Mouse (Mus musculus) forebrain, postnatal 0 days (tissue): Measurements from ENCODE around the gene Lars2. TPM values are rescaled to one million over a fixed set of nuclear protein-coding genes. Genes with fewer than 3 reads are reported as not detected.
A peak's percentile ranks its signal among the peaks of the same experiment; 100 is the strongest.

Experiments used
- ATAC-seq: fragments of 200-750 bp; cut with Nextera tagmentation; 2 replicates; pipeline ENCODE4 v1.8.0; 2017; ENCODE audit warnings: mild to moderate bottlenecking, moderate library complexity
- DNase-seq: peaks from one replicate; pipeline ENCODE4 v3.0.0-alpha.2; 2015
- H3K27ac ChIP-seq: fragments of 300-500 bp; sonication (generic); 2 replicates; pipeline ENCODE4 v1.5.1; 2014; ENCODE audit warnings: low read depth, mild to moderate bottlenecking, antibody characterized with exemption, low read length, moderate library complexity, mixed read lengths
- H3K27me3 ChIP-seq: fragments of 300-500 bp; sonication (generic); 2 replicates; pipeline ENCODE4 v1.6.1; 2014; ENCODE audit warnings: mild to moderate bottlenecking, low read length, mixed read lengths; ENCODE audit not compliant: insufficient read depth
- H3K36me3 ChIP-seq: fragments of 300-500 bp; sonication (generic); 2 replicates; pipeline ENCODE4 v1.6.1; 2014; ENCODE audit warnings: mild to moderate bottlenecking, moderate library complexity; ENCODE audit not compliant: insufficient read depth
- H3K4me1 ChIP-seq: fragments of 300-500 bp; sonication (generic); 2 replicates; pipeline ENCODE4 v1.6.1; 2014; ENCODE audit warnings: antibody characterized with exemption; ENCODE audit not compliant: insufficient read depth
- H3K4me2 ChIP-seq: fragments of 300-500 bp; sonication (generic); 2 replicates; pipeline ENCODE4 v1.6.1; 2014; ENCODE audit warnings: low read depth, mild to moderate bottlenecking, moderate library complexity
- H3K4me3 ChIP-seq: fragments of 300-500 bp; sonication (generic); 2 replicates; pipeline ENCODE4 v1.5.1; 2014; ENCODE audit warnings: low read depth, low read length, mixed read lengths
- H3K9ac ChIP-seq: fragments of 300-500 bp; sonication (generic); 2 replicates; pipeline ENCODE4 v1.6.1; 2014; ENCODE audit warnings: mild to moderate bottlenecking
- H3K9me3 ChIP-seq: fragments of 300-500 bp; sonication (generic); 2 replicates; pipeline ENCODE4 v1.6.1; 2016; ENCODE audit warnings: low read length
- CTCF ChIP-seq: sonication (generic); IDR thresholded peaks from 2 replicates; pipeline ENCODE4 v1.5.1; 2016; ENCODE audit warnings: antibody characterized with exemption, control low read depth, low read depth
- WGBS: fragments of 180-500 bp; shearing (Covaris S2); extraction: QIAGEN DNeasy Blood & Tissue Kit; methylation state at CpG from one replicate; pipeline ENCODE4 v1.1.7; 2014; 5-methylcytosine and 5-hydroxymethylcytosine counted together
- polyA plus RNA-seq: library from polyadenylated mRNA; unstranded; fragments of >200 nt; fragmentation: Nextera tagmentation; extraction: Ambion mirVana; gene quantifications from 2 replicates; pipeline ENCODE4 v1.2.1, GENCODE M21; 2015
- total RNA-seq: library from RNA; depleted of rRNA; stranded (reverse); fragments of >200 nt; gene quantifications from 2 replicates; pipeline ENCODE4 v1.2.3, GENCODE M21; 2014

Gene Lars2
- total and polyA plus RNA-seq, 2 experiments from 2014 or later = 83.3 to 876 TPM

GRCm38 (mm10) chr9:123391140-123391849 is 24.6 kb downstream of the Lars2 start:
- Histone ChIP-seq H3K36me3 (no peaks in the 10 kb centered on the region; the same call in 1 of the 2 replicates), H3K9ac (no peak overlapping the region), H3K27me3 (no peaks in the 10 kb centered on the region), H3K4me2 (no peak overlapping the region), H3K27ac (no peak overlapping the region), H3K4me1 (peaks cover 2% of the 10 kb centered on the region; the same call in 1 of the 2 replicates), H3K4me3 (no peak overlapping the region), H3K9me3 (no peaks in the 10 kb centered on the region)
- ATAC-seq (no peak), DNase-seq (no peak)
- no peak for TF ChIP-seq CTCF
- 90% methylated on average over 5 of the region's 5 CpGs for WGBS

GRCm38 (mm10) chr9:123394856-123395255 is 28.1 kb downstream of the Lars2 start:
- no peak for DNase-seq
- H3K27me3 ChIP-seq = no peaks in the 10 kb centered on the region
- H3K4me1 ChIP-seq = no peaks in the 10 kb centered on the region
- no peak overlapping the region for H3K4me2 ChIP-seq
- no peak overlapping the region for H3K4me3 ChIP-seq
- ATAC-seq = no peak
- no peaks in the 10 kb centered on the region; the same call in 1 of the 2 replicates for H3K36me3 ChIP-seq
- no peak overlapping the region for H3K9ac ChIP-seq
- no peak overlapping the region for H3K27ac ChIP-seq
- no peak for TF ChIP-seq CTCF
- WGBS = 86% methylated on average over 6 of the region's 6 CpGs
- H3K9me3 ChIP-seq = no peaks in the 10 kb centered on the region

- Histone ChIP-seq H3K4me2 (no peak overlapping the region), H3K9ac (no peak overlapping the region), H3K27ac (0 out of 2 replicates have a peak overlapping the region, but pooled peaks have one; percentile 23), H3K4me3 (no peak overlapping the region), H3K9me3 (no peaks in the 10 kb centered on the region), H3K4me1 (no peaks in the 10 kb centered on the region), H3K27me3 (no peaks in the 10 kb centered on the region), H3K36me3 (no peaks in the 10 kb centered on the region; the same call in 1 of the 2 replicates)
- ATAC-seq (peak; percentile 84), DNase-seq (peak; percentile 69)
- TF ChIP-seq CTCF = no peak
- WGBS = 31% methylated on average over 6 of the region's 6 CpGs
Observed at GRCm38 (mm10) chr9:123397701-123398100, 31.0 kb downstream of the Lars2 start.

GRCm38 (mm10) chr9:123402215-123402614 is 35.5 kb downstream of the Lars2 start:
- Histone ChIP-seq H3K4me1 (no peaks in the 10 kb centered on the region), H3K27ac (no peak overlapping the region), H3K4me2 (no peak overlapping the region), H3K36me3 (no peaks in the 10 kb centered on the region), H3K9me3 (no peaks in the 10 kb centered on the region), H3K27me3 (no peaks in the 10 kb centered on the region), H3K4me3 (no peak overlapping the region), H3K9ac (no peak overlapping the region)
- DNase-seq (peak; percentile 44), ATAC-seq (peak; percentile 78; the same call in 1 of the 2 replicates)
- peak; percentile 48 for TF ChIP-seq CTCF
- WGBS = 90% methylated on average over 3 of the region's 3 CpGs

GRCm38 (mm10) chr9:123403031-123403430 is 36.3 kb downstream of the Lars2 start:
- H3K4me3 ChIP-seq = no peak overlapping the region
- DNase-seq = no peak
- TF ChIP-seq CTCF = no peak
- H3K4me1 ChIP-seq = no peaks in the 10 kb centered on the region
- no peak overlapping the region for H3K27ac ChIP-seq
- no peaks in the 10 kb centered on the region for H3K36me3 ChIP-seq
- H3K9ac ChIP-seq = no peak overlapping the region
- ATAC-seq = no peak
- H3K27me3 ChIP-seq = no peaks in the 10 kb centered on the region
- no peak overlapping the region for H3K4me2 ChIP-seq
- no peaks in the 10 kb centered on the region for H3K9me3 ChIP-seq
- WGBS = 71% methylated on average over 3 of the region's 3 CpGs

- Histone ChIP-seq H3K4me1 (no peaks in the 10 kb centered on the region), H3K4me2 (no peak overlapping the region), H3K27ac (no peak overlapping the region), H3K4me3 (no peak overlapping the region), H3K36me3 (no peaks in the 10 kb centered on the region), H3K9ac (no peak overlapping the region), H3K9me3 (no peaks in the 10 kb centered on the region), H3K27me3 (no peaks in the 10 kb centered on the region)
- TF ChIP-seq CTCF = no peak
- 79% methylated on average over 1 of the region's 1 CpGs for WGBS
- no peak for ATAC-seq
- no peak for DNase-seq
Observed at GRCm38 (mm10) chr9:123405231-123405630, 38.5 kb downstream of the Lars2 start.

- TF ChIP-seq CTCF = no peak
- no peak overlapping the region for H3K4me2 ChIP-seq
- no peaks in the 10 kb centered on the region for H3K9me3 ChIP-seq
- 96% methylated on average over 2 of the region's 2 CpGs for WGBS
- no peaks in the 10 kb centered on the region for H3K4me1 ChIP-seq
- no peak overlapping the region for H3K9ac ChIP-seq
- ATAC-seq = no peak
- no peak overlapping the region for H3K27ac ChIP-seq
- DNase-seq = no peak
- no peaks in the 10 kb centered on the region for H3K27me3 ChIP-seq
- H3K4me3 ChIP-seq = no peak overlapping the region
- peaks cover 12% of the 10 kb centered on the region; the same call in 1 of the 2 replicates for H3K36me3 ChIP-seq
Observed at GRCm38 (mm10) chr9:123408771-123409170, 42.0 kb downstream of the Lars2 start.
